ENCODE assay signal across 10 mouse cellular contexts in the genomic region with DNA sequence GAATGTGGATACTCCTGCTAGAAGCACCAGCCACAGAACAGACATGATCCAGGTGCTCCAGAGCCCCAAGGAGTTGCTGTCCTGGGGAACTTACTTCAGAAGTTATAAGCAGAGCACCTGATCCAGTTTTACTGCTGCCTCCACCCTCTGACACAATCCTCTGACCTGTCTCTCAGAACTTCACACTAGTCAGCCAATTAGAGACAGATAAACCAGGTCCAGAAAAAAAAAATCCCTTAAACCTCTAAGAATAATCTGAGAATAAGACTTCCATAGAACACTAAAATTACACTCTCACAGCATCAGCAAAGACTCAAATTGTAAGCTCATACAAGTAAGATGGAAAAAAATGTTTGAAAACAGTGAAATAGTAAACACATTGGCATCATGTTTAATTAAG. TPM values are rescaled to one million over a fixed set of nuclear protein-coding genes. Genes with fewer than 3 reads are reported as not detected.
ATAC-seq and TF ChIP-seq lines count a peak whose summit lies in the region.
"Had no signal": no experiment of that assay in that cellular context is flagged by ENCODE, and none has a peak within 500 bp of the region (broad histone marks: within the 10 kb centered on the region; RNA-seq: fewer than 3 reads in every experiment).

A gene (minus strand): TSS at position 101 of the 400 bp plus-strand sequence.

- H3K4me1 ChIP-seq in intestine, postnatal 0 days (replicated peaks; ENCODE audit: control insufficient read depth, insufficient read depth, low read length) = no peaks in the 10 kb centered on the region
- no peaks in the 10 kb centered on the region for H3K4me1 ChIP-seq in intestine, embryonic 16.5 days (ENCODE audit: control insufficient read depth, insufficient read depth, low read length)

- no peak within 1 kb of the TSS for H3K4me3 ChIP-seq in intestine, postnatal 0 days (ENCODE audit: low read depth, low read length)
- H3K4me3 ChIP-seq in intestine, embryonic 16.5 days (ENCODE audit: low read length) = no peak within 1 kb of the TSS

- no peaks in the 10 kb centered on the region for H3K27me3 ChIP-seq in intestine, postnatal 0 days (replicated peaks; ENCODE audit: control insufficient read depth, insufficient read depth, low read length)
- H3K27me3 ChIP-seq in intestine, embryonic 16.5 days (replicated peaks; ENCODE audit: control insufficient read depth, insufficient read depth, low read length) = no peaks in the 10 kb centered on the region
- H3K27me3 ChIP-seq: Patski had no signal

- no peaks in the 10 kb centered on the region for H3K9me3 ChIP-seq in intestine, postnatal 0 days (ENCODE audit: control insufficient read depth)
- H3K9me3 ChIP-seq in intestine, embryonic 16.5 days (ENCODE audit: control insufficient read depth, low read length) = no peaks in the 10 kb centered on the region
- H3K9me3 ChIP-seq: G1E had no signal

- no peak within 1 kb of the TSS for H3K9ac ChIP-seq in intestine, postnatal 0 days (ENCODE audit: low read depth, low read length)
- no peak within 1 kb of the TSS for H3K9ac ChIP-seq in intestine, embryonic 16.5 days (ENCODE audit: low read depth, low read length)

- peak within 1 kb of the TSS; percentile 38; the same call in 1 of the 2 replicates for H3K4me2 ChIP-seq in intestine, postnatal 0 days (replicated peaks; ENCODE audit: low read depth)
- no peak within 1 kb of the TSS for H3K4me2 ChIP-seq in intestine, embryonic 16.5 days (ENCODE audit: low read depth, low read length)

- TF ChIP-seq CTCF in intestine, postnatal 0 days (IDR thresholded peaks at IDR 0.05; ENCODE audit: low read depth) = no peak

- H3K27ac ChIP-seq in intestine, postnatal 0 days (ENCODE audit: low read depth, low read length) = no peak within 1 kb of the TSS
- no peak within 1 kb of the TSS for H3K27ac ChIP-seq in intestine, embryonic 16.5 days (ENCODE audit: low read length)

- 0 out of 2 replicates have a peak, but pooled peaks have one; percentile 31 for ATAC-seq in intestine, postnatal 0 days
- no peak for ATAC-seq in intestine, embryonic 16.5 days
- ATAC-seq: activated CD4-positive, CD25-positive, alpha-beta regulatory T cell, adult 4 months; CD4-positive, CD25-positive, alpha-beta regulatory T cell, adult 4 months; Patski had no signal

- H3K36me3 ChIP-seq in intestine, postnatal 0 days (ENCODE audit: control insufficient read depth, insufficient read depth) = no peaks in the 10 kb centered on the region
- no peaks in the 10 kb centered on the region for H3K36me3 ChIP-seq in intestine, embryonic 16.5 days (ENCODE audit: control insufficient read depth, insufficient read depth, low read length)
- H3K36me3 ChIP-seq: G1E had no signal

RNA-seq across cellular contexts. Expression of the gene that starts here (rescaled TPM):
- polyA plus RNA-seq in intestine, postnatal 0 days (2015; fragmentation: Nextera tagmentation; extraction: Ambion mirVana) = 2.5 and 3.2 TPM in 2 replicates
- polyA plus RNA-seq in intestine, embryonic 16.5 days (2015; fragmentation: Nextera tagmentation; extraction: Ambion mirVana) = 0.45 and 0.61 TPM in 2 replicates
- polyA plus RNA-seq: activated CD4-positive, CD25-positive, alpha-beta regulatory T cell, adult 4 months; adrenal gland, adult 2 months; brain, embryonic 14.5 days; C2C12; CD4-positive, CD25-positive, alpha-beta regulatory T cell, adult 4 months; cerebellum, adult 2 months; G1E; Patski had no signal
